Mouse (Mus musculus) embryo, embryonic 11 days (tissue): ENCODE results near the gene Reps1.
"Not testable (repeated sequence)": the region's sequence is repeated elsewhere in the genome, so short reads cannot be mapped to it uniquely, and the experiment has no call there.

Experiments
- DNase-seq: peaks from one replicate; pipeline ENCODE4 v3.0.0-alpha.2; 2015

Reps1 gene

GRCm38 (mm10) chr10:18066031-18066439, 10.4 kb downstream of the Reps1 start:
- DNase-seq = no peak

- DNase-seq = no peak
Measured at GRCm38 (mm10) chr10:18067761-18068446, 12.2 kb downstream of the Reps1 start.

GRCm38 (mm10) chr10:18068880-18069279, 13.2 kb downstream of the Reps1 start:
- DNase-seq = no peak

- no peak for DNase-seq
Measured at GRCm38 (mm10) chr10:18069576-18069975, 13.9 kb downstream of the Reps1 start.

- no peak for DNase-seq
Measured at GRCm38 (mm10) chr10:18070144-18070543, 14.5 kb downstream of the Reps1 start.

- DNase-seq = no peak
Measured at GRCm38 (mm10) chr10:18070616-18071015, 15.0 kb downstream of the Reps1 start.

- DNase-seq = no peak
Measured at GRCm38 (mm10) chr10:18072871-18073270, 17.2 kb downstream of the Reps1 start.

- DNase-seq = no peak
Measured at GRCm38 (mm10) chr10:18074383-18075075, 18.9 kb downstream of the Reps1 start.

- no peak for DNase-seq
Measured at GRCm38 (mm10) chr10:18075845-18076244, 20.2 kb downstream of the Reps1 start.

- no peak for DNase-seq
Measured at GRCm38 (mm10) chr10:18081536-18081935, 25.9 kb downstream of the Reps1 start.

GRCm38 (mm10) chr10:18082772-18083171, 27.1 kb downstream of the Reps1 start:
- DNase-seq = no peak

GRCm38 (mm10) chr10:18090691-18091090, 35.0 kb downstream of the Reps1 start:
- no peak for DNase-seq

- DNase-seq = no peak
Measured at GRCm38 (mm10) chr10:18102166-18102565, 46.5 kb downstream of the Reps1 start.

GRCm38 (mm10) chr10:18107471-18107870, 51.8 kb downstream of the Reps1 start:
- no peak for DNase-seq

GRCm38 (mm10) chr10:18110940-18111339, 55.3 kb downstream of the Reps1 start:
- no peak for DNase-seq

- DNase-seq = no peak
Measured at GRCm38 (mm10) chr10:18113473-18114093, 57.9 kb downstream of the Reps1 start.

GRCm38 (mm10) chr10:18118336-18118735, 62.7 kb downstream of the Reps1 start:
- no peak for DNase-seq

GRCm38 (mm10) chr10:18130276-18130675, 74.6 kb downstream of the Reps1 start:
- DNase-seq = no peak

GRCm38 (mm10) chr10:18131666-18132650, 76.3 kb downstream of the Reps1 start:
- no peak for DNase-seq

- not testable (repeated sequence) for DNase-seq
Measured at GRCm38 (mm10) chr10:18138853-18139503, 83.3 kb downstream of the Reps1 start.

- DNase-seq = no peak
Measured at GRCm38 (mm10) chr10:18139615-18140014, 84.0 kb downstream of the Reps1 start.

- DNase-seq = no peak
Measured at GRCm38 (mm10) chr10:18141389-18141788, 85.7 kb downstream of the Reps1 start.
